Mouse (Mus musculus): ENCODE results near the gene Slc9a8.

Gene Slc9a8

DNA sequence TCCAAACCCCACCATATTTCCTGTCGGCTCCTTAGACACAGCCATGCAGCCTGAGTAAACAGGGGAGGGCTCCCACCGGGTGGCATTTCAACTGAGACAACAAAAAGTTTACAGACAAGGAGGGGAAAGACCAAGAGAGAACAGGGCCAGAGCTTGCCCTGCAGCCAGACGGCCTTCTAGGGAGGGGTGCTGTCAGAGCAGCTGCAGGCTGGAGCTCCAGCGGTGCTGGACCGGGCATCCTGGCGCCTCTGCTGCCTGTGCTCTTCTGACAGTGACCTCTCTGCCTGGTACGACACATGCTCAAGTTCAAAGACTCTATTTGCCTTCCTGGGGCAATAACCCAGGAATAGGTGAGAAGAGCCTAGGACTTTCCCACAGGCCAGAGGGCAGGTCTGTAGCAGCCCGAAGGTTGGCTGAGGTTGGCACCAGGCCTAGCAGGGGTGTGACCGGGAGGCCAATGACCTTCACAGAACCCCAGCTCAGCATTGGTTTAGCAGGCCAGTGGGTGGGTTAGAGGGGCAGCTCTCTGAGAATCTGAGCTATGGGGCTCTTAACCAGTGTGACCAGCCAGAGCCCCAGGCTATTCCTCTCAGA lies 5.4 kb upstream of the Slc9a8 start:
- DNase-seq (ENCODE audit: low read depth, low spot score): no peak

DNA sequence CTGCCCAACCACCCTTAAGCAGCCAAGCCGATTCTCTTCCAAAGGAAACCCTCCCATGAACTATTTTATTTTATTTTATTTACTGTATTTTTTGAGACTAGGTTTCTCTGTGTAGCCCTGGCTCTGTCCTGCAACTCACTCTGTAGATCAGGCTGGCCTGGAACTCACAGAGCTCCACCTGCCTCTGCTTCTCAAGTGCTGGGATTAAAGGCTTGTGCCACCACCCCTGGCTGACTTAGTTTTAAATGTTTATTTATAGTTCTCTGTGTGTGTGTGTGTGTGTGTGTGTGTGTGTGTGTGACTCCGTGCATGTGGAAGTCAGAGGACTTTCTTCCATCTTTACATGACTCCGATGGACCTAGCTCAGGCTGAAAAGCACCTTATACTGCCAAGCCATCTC lies 4.5 kb upstream of the Slc9a8 start:
- no peak for DNase-seq (ENCODE audit: low read depth, low spot score)

DNA sequence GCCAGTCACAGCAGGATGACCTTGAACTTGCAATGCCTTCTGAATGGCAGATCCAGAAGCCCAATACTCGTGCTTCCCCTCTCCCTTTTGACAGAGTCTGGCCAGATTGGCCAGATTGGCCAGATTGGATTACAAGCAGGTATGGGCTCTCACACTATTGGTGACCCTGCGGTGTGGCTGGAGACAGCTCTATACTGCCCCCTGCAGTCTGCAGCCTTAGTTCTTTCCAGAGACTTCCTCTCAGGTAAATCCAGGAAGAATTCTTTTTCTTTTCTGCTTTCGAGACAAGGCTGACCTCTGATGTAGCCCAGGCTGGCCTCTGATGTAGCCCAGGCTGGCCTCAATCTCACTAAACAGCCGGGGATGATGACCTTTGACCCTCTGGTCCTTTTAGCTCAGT lies 3.8 kb upstream of the Slc9a8 start:
- DNase-seq (ENCODE audit: low read depth, low spot score): peak; percentile 86

DNA sequence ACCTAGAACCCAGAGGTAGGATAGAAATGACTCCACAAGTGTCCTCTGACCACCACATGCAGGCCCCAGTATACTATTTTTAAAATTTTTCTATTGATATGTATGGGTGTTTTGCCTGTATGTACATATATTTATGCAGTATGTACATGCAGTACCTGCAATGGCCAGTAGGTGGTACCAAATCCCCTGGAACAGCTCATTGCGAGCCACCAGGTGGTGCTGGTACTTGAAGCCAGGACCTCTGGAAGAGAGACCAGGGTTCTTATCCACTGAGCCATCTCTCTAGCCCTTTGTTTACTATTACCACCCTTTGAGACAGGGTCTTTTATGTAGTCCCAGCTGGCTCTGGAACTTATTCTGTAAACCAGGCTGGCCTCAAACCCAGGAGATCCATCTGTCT lies 2.3 kb upstream of the Slc9a8 start:
- DNase-seq (ENCODE audit: low read depth, low spot score): peak; percentile 76

DNA sequence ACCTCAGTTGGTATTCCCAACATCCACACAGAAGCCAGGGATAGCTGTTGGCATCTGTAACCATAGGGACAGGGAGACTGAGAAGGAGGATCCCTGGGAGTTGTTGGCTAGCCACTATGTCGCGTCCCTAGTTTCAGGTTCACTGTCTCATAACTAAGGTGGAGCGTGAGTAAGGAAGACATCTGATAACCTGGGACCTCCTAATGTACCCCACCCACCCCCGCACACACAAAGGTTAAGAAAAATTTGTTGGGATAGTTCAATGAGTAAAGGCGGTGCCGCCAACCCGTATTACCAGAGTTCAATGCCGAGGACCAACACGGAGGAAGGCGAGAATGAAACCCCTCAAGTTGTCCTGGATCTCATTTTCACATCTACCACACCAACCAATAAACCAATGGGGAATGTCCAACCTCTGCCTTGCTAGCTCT lies 686 bp upstream of the Slc9a8 start:
- DNase-seq (ENCODE audit: low read depth, low spot score): peak; percentile 38

DNA sequence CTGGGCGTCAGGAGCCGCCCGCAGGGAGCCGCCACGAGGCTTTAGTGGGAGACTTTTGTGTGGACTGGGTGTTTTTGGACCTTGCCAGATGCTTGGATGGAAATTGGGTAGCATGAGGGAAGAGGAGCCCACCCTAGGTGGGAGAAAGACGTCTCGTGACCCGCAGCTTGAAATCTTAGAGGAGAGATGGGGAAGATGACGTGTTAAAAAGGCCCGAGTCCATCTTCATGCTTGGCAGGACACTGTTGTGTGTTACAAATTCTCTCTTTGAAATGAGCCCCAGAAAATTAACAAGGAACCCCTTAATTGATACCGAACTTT lies 598 bp downstream of the Slc9a8 start:
- DNase-seq (ENCODE audit: low read depth, low spot score): no peak

GRCm38 (mm10) chr2:167423031-167423611 lies 1.6 kb downstream of the Slc9a8 start:
- DNase-seq (ENCODE audit: low read depth, low spot score): no peak

DNA sequence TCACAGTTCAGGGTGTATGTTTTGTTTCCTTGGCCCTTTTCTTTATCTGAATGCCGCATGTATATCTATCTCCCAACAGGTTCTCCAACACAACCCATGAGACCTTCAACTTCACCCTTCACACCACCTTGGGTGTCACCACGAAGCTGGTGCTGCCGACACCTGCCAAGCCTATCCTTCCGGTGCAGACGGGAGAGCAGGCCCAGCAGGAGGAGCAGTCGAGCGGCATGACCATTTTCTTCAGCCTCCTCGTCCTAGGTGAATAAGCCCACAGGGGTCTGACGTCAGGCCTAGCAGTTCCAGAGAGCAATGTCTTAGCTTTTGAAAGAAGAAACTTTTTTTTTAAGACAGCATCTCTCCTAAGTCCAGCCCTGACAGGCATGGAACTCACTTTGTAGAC lies 2.5 kb downstream of the Slc9a8 start:
- DNase-seq (ENCODE audit: low read depth, low spot score): no peak

DNA sequence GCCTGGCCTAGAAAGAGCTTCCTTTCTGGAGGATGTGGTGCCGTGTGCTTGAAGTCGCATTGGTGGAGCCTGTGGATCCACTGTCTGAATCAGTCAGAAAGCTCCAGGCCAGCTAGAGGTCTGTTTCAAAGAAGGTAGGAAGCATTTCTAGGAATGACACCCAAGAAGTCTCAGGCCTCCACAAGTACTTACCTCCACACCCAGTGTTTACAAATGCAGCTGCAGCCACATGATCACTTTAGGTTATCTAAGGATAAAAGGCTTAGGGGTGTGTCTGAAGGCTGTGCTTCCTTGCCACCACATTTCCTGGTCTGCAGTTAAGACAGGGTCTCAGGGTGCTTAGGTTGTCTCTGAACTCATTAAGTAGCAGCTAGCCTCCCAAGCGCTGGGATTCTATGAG lies 3.0 kb downstream of the Slc9a8 start:
- DNase-seq (ENCODE audit: low read depth, low spot score): no peak

DNA sequence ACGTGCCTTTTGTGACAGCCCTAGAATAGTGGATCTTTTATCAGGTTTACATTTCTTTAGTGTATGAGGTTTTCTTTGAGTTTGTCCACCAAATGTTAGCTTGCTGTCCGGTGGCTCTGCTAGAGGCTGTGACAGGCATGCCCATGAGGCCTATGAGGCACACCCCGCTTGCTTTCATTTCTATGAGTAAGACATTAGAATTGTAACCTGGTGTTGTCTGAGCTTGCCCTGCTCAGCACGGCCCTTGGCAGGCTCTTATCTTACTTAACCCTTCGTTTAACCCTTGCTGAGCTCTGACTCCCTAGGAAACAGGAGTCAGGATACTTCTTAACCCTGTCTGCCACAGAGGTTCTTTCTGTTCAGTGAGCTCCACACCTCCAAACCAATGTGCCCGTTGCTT lies 3.9 kb downstream of the Slc9a8 start:
- no peak for DNase-seq (ENCODE audit: low read depth, low spot score)

DNA sequence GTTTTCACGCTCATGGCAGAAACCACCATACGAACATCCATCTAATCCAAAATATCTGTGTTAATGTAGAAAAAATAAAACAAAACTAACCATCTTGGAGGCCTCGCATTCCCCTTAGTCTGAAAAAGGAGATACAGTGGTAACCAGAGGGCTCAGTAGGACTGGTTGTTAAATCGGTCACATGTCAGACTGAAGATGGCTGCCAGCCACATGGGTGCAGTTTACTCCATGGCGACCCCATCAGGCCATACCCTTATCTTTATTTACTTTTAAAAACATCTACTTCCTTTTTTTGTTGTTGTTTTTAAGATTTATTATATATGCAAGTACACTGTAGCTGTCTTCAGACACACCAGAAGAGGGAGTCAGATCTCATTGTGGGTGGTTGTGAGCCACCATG lies 8.1 kb downstream of the Slc9a8 start:
- no peak for DNase-seq (ENCODE audit: low read depth, low spot score)

- DNase-seq (ENCODE audit: low read depth, low spot score): no peak
Measured at GRCm38 (mm10) chr2:167430737-167431417, 9.4 kb downstream of the Slc9a8 start.

DNA sequence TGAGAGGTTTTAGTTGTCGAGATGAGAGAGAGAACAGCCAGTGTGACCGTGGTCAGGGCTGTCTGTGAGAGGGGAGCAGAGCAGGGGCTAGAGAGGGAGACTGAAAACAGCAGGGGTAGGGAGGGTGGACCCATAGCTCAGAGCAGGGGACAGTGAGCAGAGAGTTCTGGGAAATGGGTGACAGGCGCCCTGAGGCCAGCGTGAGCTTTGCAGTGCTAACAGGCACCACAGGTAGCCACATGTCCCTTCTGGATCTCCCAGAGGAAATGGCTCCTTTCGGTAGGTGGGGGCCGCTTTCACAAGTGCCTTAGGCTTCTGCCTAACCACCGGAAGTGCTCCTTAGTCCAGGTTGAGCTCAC lies 9.9 kb downstream of the Slc9a8 start:
- no peak for DNase-seq (ENCODE audit: low read depth, low spot score)

- DNase-seq (ENCODE audit: low read depth, low spot score): peak; percentile 80
Measured at GRCm38 (mm10) chr2:167434570-167434969, 13.1 kb downstream of the Slc9a8 start.

- DNase-seq (ENCODE audit: low read depth, low spot score): no peak
Measured at GRCm38 (mm10) chr2:167435631-167436030, 14.1 kb downstream of the Slc9a8 start.

DNA sequence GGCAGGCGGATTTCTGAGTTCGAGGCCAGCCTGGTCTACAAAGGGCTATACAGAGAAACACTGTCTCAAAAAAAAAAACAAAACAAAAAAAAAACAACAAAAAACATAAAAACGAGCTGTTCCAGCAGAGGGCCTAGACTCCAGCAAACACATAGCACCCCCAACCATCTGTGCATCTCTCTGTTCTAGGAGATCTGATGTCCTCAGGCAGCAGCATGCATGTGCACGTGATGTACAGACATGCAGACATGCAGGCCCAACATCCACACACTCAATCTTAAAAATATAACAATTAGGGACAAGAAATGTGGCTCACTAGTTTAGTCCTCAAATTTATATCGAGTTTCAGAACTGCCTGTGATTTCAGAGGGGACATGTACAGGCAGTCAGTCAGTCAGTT lies 14.9 kb downstream of the Slc9a8 start:
- DNase-seq (ENCODE audit: low read depth, low spot score): peak; percentile 78

- DNase-seq (ENCODE audit: low read depth, low spot score): peak; percentile 39
Measured at GRCm38 (mm10) chr2:167439422-167439821, 17.9 kb downstream of the Slc9a8 start.

- peak; percentile 81 for DNase-seq (ENCODE audit: low read depth, low spot score)
Measured at GRCm38 (mm10) chr2:167443411-167444193, 22.1 kb downstream of the Slc9a8 start.

GRCm38 (mm10) chr2:167445911-167446780 lies 24.6 kb downstream of the Slc9a8 start:
- DNase-seq (ENCODE audit: low read depth, low spot score): no peak

- no peak for DNase-seq (ENCODE audit: low read depth, low spot score)
Measured at GRCm38 (mm10) chr2:167447207-167447606, 25.7 kb downstream of the Slc9a8 start.

- DNase-seq (ENCODE audit: low read depth, low spot score): no peak
Measured at GRCm38 (mm10) chr2:167447629-167448028, 26.1 kb downstream of the Slc9a8 start.

Data from brain, adult 2 months (tissue).